Mouse (Mus musculus) gastrocnemius, adult 8-10 months (tissue): ENCODE data around the gene Epn1. TPM values are rescaled to one million over a fixed set of nuclear protein-coding genes. Genes with fewer than 3 reads are reported as not detected.
"Not testable (repeated sequence)": the region's sequence is repeated elsewhere in the genome, so short reads cannot be mapped to it uniquely, and the experiment has no call there.

ENCODE experiments used
- DNase-seq, 2 experiments: peaks; one replicate each; pipeline ENCODE4 v3.0.0; 2022; ENCODE audit warnings: low spot score in 2 of 2
- total RNA-seq, 4 experiments: library from RNA; stranded (reverse); gene quantifications; 2 replicates each; pipeline ENCODE4 v1.2.4; 2022

The Epn1 gene
- total RNA-seq, 4 experiments from 2014 or later = 164 to 200 (median 181) TPM

- no peak for DNase-seq
Measured at GRCm38 (mm10) chr7:5058631-5059030, 21.4 kb upstream of the Epn1 start.

- DNase-seq = no peak
Measured at GRCm38 (mm10) chr7:5059421-5059820, 20.6 kb upstream of the Epn1 start.

DNA sequence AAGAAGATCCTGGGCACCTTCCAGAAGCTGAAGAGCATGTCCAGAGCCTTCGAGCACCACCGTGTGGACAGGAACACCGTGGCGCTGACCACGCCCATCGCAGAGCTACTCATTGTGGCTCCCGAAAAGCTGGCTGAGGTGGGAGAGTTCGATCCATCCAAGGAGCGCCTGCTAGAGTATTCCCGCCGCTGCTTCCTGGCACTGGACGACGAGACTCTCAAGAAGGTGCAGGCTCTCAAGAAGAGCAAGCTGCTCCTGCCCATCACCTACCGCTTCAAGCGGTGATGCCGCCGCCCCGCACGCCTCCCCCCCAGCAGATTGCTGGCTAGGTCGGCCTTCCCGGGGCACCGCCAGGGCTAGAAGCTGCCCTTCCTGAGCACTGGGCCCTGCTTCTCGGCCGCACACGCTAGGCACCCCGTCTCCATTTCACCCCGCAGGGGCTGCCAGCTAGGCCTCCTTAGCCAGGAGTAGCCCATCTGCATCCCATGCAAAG is 19.8 kb upstream of the Epn1 start:
- DNase-seq = peak; percentile 69 to 76

- peak; percentile 97 for DNase-seq
Measured at GRCm38 (mm10) chr7:5060944-5061773, 18.9 kb upstream of the Epn1 start.

DNA sequence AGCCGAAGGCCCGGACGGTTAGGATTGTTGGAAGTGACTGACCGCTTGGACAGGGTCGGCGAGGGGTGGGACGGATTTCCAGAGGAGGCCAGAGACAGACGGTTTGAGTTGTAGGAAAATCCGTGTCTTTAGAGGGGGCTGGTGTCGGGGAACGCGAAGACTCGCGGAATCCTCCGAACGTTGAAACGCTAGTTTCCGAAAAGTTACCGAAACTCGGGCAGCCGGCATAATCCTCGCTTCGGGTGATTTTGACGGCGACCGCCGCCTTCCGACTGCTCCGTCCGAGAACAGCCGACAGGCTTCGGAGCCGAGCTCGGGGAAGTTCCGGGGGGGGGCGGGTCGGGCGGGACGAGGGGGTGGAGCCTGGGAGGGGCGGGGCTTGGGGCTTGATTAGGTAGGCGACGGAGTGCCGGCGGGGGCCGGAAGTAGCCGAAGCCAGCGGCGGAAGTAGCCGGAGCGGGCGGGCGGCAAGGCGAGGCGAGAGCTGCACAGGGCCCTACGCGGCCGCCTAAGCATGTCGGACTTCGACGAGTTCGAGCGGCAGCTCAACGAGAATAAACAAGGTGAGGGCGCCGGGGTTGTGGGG is 18.2 kb upstream of the Epn1 start, which contains the start of gene U2af2:
Gene U2af2, plus strand, starts transcription at position 370 of the 586 bp plus-strand sequence.
- peak; percentile 83 to 92 for DNase-seq

- no peak for DNase-seq
Measured at GRCm38 (mm10) chr7:5062360-5063001, 17.6 kb upstream of the Epn1 start.

- no peak for DNase-seq
Measured at GRCm38 (mm10) chr7:5064886-5065285, 15.1 kb upstream of the Epn1 start.

DNA sequence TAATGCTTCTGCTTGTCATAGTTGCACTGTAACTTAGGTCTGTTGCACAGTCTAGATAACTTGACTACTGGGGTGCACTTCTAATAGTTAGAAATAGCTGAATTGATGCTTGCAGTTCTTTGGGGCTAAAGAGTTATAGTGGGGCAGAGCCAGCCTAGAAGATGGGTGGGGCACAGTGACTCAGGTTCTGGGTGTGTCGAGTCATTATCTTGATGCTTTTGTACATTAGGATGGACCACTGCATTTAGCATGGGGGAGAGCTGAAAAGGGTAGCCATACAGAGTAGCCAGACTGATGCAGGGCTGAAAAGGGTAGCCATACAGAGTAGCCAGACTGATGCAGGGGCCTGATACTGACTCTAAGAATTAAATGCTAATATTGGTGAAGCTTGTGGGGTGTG is 6.4 kb upstream of the Epn1 start:
- DNase-seq = no peak

- no peak for DNase-seq
Measured at GRCm38 (mm10) chr7:5074984-5075383, 5.1 kb upstream of the Epn1 start.

DNA sequence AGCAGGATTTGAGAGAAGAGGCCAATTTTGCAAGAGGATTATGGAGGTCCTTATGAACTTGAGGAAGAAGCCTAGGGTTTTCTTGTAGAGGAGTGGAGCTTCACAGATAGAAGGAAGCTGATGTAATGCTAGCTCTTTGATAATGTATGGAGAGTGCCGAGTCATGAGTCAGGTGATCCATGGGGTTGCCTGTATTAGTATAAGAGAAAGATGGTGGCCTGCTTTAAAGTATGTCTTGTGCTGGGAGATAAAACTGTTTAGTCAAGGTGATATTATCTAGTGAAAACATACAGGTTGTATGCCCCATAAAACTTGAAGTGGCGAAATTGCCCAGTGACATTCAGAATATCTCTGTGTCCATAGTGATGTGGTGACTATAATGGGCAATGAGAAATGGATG is 3.1 kb upstream of the Epn1 start:
- no peak for DNase-seq

GRCm38 (mm10) chr7:5079365-5080009 is 548 bp upstream of the Epn1 start:
- not testable (repeated sequence) for DNase-seq

DNA sequence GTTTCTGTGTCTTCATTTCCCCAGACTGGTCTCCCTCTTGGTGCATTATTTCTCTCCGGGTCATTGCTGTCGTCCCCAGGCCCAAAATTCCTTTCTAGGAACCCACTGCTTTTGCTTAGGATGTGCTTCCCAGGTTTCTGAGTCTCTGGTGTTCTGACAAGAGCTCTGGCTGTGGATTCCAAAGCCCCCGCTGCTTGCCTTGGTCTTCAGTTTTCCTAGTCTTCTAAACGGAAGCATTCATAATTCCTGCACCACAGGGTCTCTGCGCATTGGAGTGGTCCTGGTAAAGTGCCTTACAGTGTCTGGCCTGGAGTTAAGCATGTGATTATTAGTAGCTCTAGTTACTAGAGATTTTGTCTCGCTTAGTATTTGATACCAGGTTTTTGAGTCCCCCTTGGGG is 780 bp downstream of the Epn1 start:
- DNase-seq = no peak

- DNase-seq = no peak
Measured at GRCm38 (mm10) chr7:5081241-5081640, 1.2 kb downstream of the Epn1 start.

DNA sequence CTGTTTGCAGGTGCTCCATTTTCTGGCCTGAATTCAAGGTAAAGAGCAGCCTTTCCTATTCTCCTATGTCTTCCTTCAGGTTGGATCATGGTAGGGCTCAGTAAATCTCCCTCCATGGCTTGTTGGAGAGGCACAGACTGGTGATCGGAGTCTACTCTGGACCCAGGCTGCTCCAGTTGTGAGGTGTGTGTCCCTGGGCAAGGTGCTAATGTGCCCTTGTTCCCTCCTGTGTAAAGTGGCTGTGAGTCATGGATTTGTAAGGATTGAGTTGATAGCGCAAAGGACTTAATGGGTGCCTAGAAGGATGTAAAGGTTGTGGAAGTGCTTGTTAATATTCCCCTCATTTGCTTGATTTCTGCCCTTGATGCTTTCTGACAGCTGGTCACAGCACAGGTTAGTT is 1.9 kb downstream of the Epn1 start:
- DNase-seq = no peak

- no peak for DNase-seq
Measured at GRCm38 (mm10) chr7:5083325-5084105, 3.5 kb downstream of the Epn1 start.

GRCm38 (mm10) chr7:5085512-5085911 is 5.5 kb downstream of the Epn1 start:
- DNase-seq = no peak

GRCm38 (mm10) chr7:5086921-5087440 is 6.9 kb downstream of the Epn1 start:
- DNase-seq = no peak

- DNase-seq = no peak
Measured at GRCm38 (mm10) chr7:5087886-5088285, 7.9 kb downstream of the Epn1 start.

- no peak for DNase-seq
Measured at GRCm38 (mm10) chr7:5089853-5090252, 9.8 kb downstream of the Epn1 start.

DNA sequence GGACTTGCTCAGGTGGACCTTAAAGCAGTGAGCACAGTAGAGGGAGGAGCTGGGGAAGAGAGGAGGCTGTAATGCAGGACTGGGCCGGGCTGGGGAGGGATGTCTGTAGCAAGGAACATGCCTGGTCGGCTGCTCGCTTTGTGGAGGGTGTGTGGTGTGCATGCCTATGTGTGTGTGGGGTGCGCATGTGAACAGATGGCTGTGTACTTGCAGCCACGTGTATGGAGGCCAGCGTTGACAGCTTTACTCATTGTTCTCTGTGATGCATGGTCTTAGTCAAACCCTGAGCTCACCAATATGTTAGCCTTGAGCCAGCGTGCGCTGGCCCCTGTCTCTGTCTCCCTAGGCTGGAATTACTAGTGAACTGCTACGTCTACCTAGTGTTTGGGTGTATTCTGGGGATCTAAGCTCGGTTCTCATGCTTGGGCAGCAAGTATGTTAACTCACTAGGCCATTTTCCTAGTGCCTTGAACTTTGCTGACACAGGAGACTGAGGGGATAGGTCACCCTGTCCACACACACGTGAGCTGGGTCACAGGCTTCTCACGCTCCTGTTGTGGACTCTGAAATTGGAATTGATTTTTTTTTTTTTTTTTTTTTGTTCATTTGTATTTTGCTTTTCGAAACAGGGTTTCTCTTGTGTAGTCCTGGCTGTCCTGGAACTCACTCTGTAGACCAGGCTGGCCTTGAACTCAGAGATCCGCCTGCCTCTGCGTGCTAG is 11.1 kb downstream of the Epn1 start:
- no peak for DNase-seq
